Mouse (Mus musculus): Measurements from ENCODE around the gene Ankrd33.

Gene Ankrd33

DNA sequence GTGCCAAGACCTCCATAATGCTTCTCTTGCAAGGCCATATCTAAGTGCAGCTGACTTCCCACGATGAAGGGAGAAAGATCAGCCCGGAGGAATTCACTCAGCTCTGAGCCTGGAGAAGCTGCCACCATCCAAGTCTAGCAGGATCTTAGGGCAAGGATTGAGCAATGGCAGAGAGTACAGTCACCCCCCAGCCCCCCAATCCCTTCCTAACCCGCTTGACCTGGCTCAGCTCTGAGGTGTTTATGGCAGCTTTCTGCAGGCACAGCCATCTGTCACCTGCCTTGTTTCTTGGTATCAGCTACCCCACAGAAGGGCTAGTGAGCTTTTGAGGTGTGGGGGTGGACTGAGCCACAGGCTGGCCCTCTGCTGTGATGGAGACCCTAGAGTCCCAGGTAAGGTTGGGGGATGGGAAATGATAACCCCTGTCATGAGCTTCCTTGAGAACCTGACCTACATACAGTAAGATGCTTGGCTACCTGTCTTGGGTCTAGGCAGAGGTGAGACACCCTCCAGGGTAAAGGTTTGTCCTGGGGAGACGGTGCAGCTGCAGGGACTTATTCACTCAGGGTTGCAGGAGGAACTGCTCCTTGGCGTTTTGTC is at the start of gene Ankrd33:
TSS of gene Ankrd33 (plus strand) at position 245 of the 600 bp plus-strand sequence.
- no peak for DNase-seq (ENCODE audit: low read depth)

DNA sequence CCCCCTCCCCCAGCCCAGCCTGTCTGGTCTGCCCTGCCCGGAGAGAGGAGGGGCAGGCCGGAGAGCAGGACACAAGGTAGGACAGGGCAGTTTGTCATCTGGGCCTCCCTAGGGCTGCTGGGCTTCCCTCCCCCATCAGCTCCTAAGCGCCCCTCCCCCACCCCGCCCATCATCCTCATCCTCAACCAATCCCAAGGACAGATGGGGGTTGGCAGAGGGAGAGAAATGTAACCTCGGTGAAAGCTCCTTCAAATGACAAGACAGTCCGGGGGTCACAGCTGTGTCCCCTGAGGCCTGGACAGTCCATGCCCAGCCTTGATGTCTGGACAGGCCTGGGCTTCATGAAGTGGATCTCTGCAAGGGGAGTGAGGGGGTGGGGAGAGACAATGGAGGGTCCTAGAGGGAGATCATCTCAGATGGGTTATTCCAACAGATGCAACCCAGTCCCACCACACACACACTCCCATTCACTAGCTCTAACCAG is 49.1 kb upstream of the Ankrd33 start:
- no peak for DNase-seq (ENCODE audit: low read depth)

DNA sequence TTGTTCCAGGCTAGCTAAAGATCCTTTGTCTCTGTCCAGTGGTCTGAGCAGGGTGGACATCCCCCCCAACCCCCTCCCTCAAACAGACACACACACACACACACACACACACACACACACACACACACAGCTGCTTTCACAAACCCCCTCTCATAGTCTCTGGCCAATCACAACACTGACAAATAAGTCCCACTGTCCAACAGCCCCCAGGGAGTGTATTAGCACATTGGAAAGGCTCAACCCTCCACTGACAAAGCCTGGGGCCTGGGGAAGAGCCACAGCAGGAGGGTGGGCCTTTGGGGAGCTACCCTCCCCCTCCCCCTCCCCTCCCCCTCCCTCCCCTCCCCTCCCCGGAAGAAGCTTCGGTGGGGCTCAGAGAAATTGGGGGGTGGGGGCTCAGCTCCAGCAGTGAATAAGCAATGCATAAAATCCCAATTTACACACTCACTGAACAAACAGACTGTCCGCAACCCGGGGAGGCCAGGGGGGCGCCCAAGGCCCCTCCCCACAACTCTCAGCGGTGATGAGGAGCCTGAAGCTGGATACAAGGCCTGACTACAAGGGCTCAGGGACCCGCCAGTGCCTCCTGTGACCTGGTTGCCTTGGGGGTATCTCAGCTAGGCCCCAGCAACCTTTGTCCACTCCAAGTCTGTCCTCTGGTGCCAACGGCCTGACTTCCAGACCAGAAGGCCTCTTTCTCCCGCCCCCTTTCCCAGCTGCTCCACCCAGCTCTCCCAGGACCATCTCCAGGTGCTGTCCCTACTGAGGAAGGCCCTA is 48.4 kb upstream of the Ankrd33 start:
- DNase-seq (ENCODE audit: low read depth) = no peak

DNA sequence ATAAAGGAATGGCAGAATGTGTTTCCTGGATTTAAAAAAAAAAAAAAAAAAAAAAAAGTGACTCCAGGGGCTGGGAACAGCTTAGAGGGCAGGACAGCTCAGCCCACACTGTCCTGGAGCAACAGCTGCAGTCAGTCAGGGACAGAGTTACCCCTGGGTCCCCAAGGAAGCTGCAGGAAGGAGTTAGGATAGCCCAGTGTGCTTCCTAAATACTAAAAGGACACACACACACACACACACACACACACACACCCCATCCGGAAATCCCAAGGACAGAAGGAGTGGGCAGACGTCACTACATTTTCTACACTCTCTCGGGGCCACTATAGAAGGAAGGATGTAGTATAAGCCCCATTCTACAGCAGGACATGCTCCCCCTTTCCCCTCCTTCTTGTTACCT is 47.5 kb upstream of the Ankrd33 start:
- no peak for DNase-seq (ENCODE audit: low read depth)

DNA sequence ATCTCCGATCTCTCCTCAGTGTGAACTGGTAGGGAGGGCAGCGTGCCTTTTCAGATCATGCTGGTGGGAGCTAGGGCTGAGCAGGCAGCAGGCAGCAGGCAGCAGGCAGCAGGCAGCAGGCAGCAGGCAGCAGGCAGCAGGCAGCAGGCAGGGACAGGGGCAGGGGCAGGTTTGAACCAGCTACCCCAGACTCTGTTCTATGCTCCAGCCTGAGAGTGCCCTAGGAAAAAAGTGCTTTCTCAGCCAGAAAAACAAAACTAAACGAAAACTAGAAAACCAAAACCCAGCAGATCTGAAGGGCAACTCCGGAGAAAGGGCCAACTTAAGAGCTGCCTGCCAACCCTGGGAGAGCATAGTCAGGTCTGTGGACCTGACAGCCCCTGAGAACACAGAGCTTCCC is 46.9 kb upstream of the Ankrd33 start:
- DNase-seq (ENCODE audit: low read depth) = no peak

DNA sequence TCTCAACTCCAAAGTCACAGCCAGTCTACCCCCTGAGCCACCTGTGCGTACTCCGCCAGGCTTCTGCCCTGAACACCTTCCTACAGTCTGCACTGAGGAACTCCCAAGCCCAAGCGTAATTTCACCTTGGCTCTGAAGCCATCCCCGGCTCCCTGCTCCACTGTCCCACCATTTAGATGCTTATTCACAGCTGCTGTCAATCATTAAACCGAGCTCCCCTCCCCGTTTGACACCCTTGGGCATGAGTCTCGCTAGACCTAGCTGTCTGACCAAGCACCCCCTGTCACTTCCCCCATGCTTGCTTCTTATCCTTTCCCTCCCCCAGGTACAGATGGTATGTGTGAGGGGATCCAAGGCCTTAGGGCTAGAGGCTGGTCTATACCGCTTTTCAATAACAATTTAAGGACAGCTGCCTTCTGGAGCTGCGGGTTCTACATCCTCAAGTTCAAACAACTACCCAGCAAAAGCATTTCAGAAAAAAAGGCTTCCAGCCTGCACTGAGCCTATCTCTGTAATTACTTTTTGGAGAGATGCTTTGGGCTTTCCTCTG is 45.8 kb upstream of the Ankrd33 start:
- no peak for DNase-seq (ENCODE audit: low read depth)

DNA sequence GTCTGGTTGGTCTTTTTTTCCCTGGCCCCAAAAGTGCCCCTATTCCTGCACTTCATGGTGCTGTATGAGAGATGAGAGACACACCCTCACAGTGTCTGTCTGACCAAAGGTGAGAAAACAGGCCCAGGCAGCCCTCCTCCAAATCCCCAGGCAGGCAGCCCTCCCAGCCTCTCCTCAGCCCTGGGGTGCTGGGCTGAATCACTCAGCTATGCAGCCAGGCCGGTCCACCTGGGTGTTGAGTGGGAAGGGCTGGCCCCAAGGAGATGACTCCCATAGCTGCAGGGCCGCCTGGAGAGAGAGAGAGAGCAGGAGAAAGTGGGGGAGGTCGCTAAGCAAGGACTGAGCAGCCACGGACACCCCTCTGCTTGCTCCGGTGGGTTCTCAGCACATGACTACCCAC is 44.8 kb upstream of the Ankrd33 start:
- DNase-seq (ENCODE audit: low read depth) = no peak

DNA sequence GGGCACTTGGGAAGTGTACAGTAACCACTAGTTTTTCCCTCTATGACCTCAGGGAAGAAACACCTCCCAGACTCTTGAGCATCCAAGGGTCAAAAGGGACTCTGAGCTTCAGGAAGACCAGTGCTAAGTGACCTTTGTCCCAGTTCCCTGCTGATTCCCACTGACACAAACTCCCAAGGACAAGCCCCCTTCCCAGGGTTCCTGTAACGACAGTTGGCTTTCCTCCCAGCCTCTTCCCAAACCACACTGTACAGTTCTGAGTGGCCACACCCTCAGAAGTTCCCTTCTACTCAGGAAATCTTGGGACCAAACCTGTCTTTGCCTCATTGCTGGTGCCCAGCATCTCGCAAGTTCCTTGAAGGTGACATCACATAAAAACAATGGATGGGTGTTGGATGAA is 42.8 kb upstream of the Ankrd33 start:
- no peak for DNase-seq (ENCODE audit: low read depth)

DNA sequence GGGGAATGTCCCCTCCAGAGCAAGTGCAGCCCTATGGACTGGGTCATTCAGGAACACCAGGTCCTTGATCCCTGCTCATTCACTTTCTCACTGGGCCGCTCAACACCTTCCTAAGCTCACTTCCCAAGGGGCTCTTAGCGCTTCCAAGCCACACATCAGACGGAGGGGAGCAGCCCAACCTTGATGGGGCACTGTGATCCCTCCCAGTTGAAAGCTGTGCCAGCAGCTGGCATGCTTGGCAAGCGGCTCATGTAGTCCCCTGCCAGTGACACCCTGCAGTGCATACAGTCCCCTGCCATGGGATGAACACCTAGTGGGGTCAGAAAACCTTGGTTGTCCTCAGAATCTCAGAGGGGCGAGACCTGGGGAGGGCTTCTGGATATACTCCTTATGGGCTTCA is 41.5 kb upstream of the Ankrd33 start:
- DNase-seq (ENCODE audit: low read depth) = no peak

DNA sequence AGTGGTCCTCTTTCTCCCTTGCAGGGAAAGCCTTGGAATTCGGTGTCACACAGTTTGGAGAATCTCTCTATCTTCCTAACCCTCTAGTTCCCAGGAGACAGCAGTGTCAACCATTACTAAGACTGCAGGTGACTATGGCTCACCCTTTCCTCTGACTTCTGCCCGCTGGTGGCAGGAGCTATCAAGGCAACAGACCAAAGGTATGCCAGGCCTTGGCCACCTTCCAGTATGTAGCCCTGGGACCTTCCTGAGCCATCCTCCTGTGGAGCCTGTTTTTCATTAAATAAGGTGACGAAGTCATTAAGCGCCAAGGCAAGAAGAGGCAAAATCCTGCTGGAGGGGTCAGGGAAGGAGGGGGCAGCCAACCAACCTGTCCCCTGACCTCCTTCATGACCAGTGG is 40.4 kb upstream of the Ankrd33 start:
- no peak for DNase-seq (ENCODE audit: low read depth)

DNA sequence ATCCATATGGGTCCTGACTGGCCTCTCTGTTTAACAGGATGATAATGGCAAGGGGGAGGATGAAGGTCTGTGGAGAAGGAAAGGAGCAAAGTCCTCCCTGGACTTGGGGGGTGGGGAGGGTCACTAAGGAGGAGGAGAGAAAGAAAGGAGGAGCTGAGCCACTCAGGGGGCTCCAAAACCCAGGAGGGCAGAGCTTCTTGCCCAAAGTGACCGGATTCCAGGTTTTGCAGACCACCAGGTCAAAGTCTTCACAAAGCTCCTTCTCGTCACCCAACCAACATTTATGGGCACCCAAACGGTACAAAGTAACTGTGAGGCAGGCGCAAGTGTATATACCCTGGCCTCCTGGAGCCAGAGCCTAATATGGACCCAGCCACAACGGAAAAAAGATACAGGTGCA is 39.9 kb upstream of the Ankrd33 start:
- no peak for DNase-seq (ENCODE audit: low read depth)

DNA sequence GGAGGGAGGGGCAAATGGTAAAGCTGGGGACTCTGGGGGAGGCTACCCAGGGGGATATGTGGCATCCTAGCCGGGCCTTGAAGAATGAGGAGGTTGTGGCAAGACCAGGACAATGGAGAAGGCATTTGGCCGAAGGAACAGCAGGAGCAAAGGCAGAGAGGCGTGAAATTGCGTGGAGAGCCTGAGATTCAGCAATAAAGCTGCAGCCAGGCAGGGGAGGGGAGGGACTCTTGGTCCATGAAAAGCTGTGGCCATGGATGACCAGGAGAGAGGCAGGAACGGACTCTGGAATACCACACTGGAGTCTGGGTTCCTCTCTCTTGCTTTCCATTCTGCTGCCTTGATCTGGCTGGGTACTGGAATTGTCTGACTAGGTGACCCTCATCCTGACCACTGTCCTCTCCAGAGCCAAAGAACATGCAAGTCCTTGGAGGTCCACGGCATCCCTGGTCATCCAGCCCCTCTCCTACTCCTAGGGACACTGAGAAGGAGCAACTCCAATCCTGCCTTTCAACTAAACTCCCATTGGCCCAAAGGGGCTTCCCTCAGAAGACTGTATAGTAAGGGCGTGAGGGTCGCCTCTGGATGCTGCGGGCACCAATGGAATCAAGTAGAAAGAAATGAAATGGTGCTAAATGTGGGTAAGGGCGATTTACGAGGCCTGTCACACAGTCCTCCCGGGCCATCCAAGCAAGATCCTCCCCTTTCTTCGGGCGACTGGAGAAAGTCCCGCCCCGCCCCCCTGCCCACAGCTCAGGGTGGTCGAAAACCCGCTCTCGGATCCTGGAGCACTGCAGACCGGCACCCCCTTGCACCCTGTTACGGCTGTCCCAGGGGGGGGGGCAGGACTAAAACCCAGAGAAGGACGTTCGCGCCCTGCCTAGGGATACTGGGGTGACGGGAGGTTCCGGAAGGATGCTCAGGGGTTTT is 39.2 kb upstream of the Ankrd33 start:
- no peak for DNase-seq (ENCODE audit: low read depth)

DNA sequence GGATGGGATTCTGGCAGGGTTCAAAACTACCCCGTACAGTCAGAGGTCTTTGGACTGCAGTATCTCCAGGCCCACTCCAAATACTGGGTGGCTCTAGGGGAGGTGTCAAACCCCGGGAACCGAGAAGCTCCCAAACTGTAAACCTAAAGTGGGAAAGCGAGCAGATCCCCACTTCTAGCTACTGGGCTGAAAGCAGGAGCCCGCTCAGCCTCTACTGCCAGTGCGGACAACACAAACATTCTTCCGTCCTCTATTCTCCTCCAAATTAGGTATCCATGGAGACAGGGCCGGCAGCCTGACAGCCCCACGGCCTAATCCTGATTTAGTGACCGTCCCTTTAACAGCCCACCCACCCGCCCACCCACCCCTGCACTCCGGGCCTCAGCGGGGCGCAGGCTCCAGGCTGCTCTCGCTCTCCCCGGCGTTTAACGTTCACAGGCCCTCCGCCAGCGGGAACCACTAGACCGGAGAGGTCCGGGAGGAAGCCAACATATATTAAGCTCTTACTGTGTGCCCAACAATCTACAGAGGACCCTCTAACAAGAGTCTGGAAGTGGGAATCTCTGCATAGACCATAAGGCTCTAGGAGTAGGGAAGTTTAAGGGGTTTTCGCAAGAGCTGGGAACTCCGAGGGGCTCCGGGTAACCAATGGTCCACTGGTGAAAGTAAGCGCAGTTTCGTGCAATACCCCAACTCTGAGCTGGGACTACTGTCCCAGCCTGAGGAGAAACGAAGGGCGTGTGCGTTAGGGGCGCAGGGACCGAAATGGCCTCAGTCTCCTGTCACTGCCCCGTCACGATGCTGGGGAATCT is 38.3 kb upstream of the Ankrd33 start:
- no peak for DNase-seq (ENCODE audit: low read depth)

DNA sequence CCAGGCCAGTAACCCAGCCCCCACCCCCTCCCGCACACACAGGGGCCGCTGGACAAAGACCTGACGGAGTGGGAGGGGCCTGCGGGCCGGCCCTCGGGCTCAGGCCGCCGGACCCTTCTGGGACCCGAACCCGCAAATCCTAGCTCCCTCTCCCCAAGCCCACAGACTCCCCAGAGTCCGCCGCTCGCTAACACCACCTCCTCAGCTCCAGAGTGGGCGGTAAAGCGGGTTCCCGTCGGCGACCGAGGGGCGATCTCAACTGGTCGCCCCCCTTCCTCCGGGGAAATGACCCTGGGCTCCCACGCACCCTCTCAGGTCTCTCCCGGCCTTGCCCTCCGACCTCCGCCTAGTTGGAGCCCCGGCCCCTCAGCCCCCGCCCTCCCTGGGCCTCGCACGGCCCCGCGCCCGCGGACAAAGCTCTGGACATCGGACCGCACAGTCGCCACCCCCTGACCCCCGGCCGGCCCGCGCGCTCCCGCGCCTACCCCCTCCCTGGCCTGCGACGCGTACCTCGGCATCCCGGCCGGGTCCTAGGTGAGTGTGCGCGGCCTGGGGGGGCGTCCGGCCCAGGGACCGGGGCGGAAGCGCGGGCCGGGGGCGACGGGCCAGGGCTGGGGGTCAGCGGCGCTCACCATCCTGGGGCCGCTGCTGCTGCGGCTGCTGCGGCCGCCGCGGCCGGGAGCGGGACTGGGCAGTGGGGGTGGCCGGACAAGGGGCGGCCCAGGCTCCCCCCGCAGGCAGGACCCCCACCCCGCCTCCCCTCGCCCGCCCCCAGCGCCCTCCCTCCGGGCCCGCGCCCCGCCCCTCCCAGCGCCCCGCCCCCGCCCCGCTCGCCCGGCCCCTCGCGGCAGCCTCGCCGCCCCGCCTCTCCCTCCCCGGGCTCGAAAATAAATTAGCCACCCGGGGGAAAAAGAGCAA is 37.5 kb upstream of the Ankrd33 start, which contains the start of gene Fignl2:
TSS of gene Fignl2 (minus strand) at position 755 of the 918 bp plus-strand sequence.
- DNase-seq (ENCODE audit: low read depth) = no peak

DNA sequence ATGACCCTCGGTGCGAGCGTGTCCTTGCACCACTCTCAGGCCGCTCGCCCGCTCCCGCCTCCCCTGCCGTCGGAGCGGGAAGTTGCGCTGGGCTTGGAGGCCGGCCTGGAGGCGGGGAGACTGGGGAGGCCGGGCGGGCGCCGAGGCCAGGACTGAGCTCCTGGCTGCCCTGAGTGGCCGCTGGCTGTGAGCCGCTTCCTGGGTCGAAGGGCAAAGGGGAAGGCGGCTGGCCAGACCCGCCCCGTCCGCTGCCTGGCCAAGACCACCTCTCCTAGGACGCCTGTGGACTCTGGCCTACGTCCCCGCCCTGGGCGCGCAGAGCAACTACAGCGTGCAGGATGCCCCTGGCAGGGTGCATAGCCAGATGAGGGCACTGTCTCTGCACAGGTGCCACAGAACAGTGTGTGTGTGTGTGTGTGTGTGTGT is 36.8 kb upstream of the Ankrd33 start:
- DNase-seq (ENCODE audit: low read depth) = peak; percentile 43

DNA sequence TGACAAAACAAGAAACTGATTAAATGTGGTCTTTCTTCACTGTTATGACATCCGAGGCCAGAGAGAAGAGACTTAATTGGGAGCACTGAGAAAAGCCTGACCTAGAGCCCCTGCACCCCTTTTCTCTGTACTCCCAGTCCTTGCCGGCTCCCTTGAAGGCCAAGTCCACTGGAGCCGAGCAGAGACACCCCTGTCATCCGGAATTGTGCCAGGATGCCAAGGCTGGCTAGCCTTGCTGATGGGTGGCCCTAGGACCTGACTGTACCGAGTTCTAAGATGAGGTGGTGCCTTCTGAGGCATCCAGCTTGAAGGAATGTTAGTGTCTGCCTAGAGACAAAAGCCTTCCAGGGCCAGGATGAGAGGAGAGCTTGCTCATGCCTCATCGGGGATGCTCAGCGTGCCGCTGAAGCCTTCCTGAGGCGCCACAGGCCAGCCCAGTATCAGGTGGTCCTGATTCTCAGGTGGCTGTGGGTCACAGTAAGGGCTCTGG is 35.5 kb upstream of the Ankrd33 start:
- no peak for DNase-seq (ENCODE audit: low read depth)

DNA sequence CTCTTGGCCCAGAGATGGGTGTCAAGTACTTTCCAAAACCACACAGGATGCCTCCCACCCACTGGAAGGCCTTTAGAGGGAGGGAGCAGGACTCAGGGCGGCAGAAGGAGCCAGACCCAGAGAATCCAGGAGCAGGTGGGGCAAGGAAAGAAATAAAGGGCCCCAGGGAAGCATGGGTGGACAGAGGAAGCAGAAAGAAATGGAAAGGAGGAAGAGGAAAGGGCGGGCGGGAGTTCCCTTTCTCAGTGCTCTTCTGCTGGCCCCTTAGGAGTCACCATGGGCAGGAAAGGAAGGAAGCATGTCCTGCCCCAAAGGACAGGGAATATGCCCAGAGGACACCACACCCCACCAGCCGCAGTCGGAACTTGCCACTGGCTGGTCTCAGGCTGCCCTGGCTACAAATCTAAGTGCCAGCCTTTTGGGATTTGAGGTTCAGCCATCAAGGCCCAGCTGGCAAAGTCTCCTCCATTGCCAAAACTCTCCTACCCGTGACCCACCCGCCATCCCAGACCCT is 34.5 kb upstream of the Ankrd33 start:
- no peak for DNase-seq (ENCODE audit: low read depth)

DNA sequence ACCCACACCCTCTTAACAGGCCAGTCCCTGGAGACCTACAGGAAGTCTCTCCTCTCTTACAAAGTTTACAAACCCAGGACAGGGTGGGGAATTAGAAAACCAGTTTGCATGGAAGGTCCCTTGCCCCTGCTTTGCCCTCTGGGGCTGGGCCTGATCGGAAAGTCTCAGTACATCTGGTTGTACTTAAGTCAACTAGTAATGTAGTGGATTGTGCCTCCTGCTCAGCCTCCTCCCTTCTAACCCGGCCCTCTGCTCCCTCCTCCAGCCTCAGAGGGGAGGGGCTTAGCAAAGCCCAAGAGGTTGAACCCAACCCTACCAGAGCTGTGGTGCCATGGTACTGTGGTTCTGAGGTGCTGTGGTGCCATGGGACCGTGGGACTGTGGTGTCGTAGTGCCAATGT is 33.3 kb upstream of the Ankrd33 start:
- no peak for DNase-seq (ENCODE audit: low read depth)

DNA sequence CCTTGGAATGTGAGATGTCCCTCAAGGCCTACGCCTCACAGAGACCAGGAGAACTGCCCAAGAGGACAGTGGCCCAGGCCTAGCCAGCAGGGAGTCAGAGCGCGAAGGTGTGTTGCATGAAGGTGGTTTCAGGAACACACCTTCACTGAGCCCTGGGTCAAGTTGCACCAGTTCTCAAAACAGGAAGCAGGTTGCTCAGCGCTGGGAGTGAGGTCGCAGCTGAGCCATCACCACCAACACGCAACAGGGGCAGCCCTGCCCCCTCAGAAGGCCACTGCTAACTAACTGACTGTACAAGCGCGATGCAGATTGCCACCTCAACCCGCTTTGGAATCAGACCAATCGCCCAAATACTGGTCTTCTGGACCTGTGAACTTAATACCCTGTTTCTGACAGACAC is 31.1 kb upstream of the Ankrd33 start:
- DNase-seq (ENCODE audit: low read depth) = no peak

DNA sequence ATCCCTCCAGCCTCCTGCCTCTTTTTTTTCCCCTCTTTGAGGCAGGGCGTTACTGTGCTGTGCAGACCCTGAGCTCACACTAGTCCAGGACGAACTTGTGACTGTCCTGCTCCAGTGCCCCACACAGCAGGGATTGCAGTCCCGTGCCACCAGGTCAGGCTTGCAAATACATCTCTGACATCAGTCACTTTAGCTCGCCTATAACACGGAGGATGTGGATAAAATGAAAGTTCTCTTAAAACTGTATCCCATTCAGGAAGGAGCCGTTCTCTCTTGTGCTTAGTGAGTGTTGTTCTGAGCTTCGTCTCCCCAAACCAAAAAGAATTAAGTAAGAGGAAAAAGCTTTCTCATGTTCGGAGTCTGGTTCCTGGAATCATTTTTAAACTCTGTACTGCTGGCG is 29.1 kb upstream of the Ankrd33 start:
- DNase-seq (ENCODE audit: low read depth) = no peak

Measured in induced T-regulatory cell, adult 2 months (primary cell).